Mouse (Mus musculus): ENCODE measurements around the gene Cblc.

GRCm38 (mm10) chr7:19771682-19772081, 24.9 kb downstream of the Cblc start:
- TF ChIP-seq GATA1 (IDR thresholded peaks at IDR 0.05; ENCODE audit: borderline replicate concordance, low read length): no peak
- TF ChIP-seq FLI1 (IDR thresholded peaks at IDR 0.05; ENCODE audit: low read length): no peak

Measured in megakaryocyte, embryonic 14.5 days (primary cell).